Mouse (Mus musculus): ENCODE data around the gene Rps16.

DNA sequence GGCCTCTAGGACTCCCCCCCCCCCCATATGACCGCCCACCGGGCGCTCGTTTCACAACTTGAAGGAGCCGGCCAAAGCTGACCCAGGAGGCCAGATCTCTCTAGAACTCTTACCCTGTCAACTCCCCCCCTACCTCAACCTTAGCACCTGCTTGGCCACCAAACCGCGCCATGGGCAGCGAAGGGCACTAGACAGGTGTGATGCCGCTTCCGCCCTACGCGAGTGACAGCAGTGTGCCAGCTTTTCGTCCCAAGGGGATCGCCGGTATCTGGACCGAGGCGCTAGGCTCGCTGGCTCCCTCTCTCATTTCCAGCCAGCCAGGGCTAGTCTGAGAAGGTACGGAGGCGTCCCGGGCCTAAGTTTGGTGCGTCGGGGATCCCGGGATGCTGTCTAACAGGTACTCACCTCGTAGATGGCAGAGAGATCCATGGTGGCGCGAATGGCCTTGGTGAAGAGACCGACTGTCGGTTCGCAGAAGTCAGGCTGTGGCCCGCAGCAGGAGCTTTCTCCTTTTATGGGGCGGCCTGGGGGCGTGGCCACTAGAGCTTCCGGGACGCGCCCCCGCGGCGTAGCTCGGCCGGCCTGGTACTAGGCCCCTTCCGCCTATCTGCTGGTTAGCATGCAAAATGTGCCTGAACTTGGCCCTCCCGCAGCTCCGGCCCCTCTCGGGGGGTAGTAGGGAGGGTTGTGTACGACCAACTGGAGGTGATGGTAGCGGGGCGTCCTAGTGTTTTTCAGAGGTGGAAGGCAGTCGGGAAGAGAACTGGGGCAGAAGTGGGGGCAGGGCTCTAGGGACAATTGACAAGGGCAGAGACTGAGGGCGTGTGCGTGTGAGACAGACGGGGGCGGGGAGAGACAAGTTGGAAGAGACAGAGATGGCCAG, 28.6 kb downstream of the Rps16 start:
- TF ChIP-seq EP300 (optimal IDR thresholded peaks at IDR 0.05): peak; percentile 80
- no peak; the same call in 1 of the 2 replicates for TF ChIP-seq CTCF (IDR thresholded peaks at IDR 0.05; ENCODE audit: low read depth)
